Mouse (Mus musculus) MEL (cell line): ENCODE measurements around the gene Slc4a4. TPM values are rescaled to one million over a fixed set of nuclear protein-coding genes. Genes with fewer than 3 reads are reported as not detected.

Source experiments
- DNase-seq: peaks from one replicate; pipeline ENCODE4 v3.0.0; 2011; ENCODE audit warnings: low read depth, low spot score
- H3K27ac ChIP-seq: 2 replicates; pipeline ENCODE4 v1.5.1; 2012; ENCODE audit warnings: low read depth, mild to moderate bottlenecking, control low read depth, low read length, moderate library complexity; ENCODE audit not compliant: control insufficient read depth
- H3K27me3 ChIP-seq, 2 experiments: fragments of 150-350 bp in 1 of 2; sonication (generic) in 1 of 2; 2 replicates each; pipeline ENCODE4 v1.6.1; 2012; ENCODE audit warnings: low read length in 2 of 2, mild to moderate bottlenecking in 2 of 2, improper control_type of control experiment in 1 of 2, moderate library complexity in 1 of 2; ENCODE audit not compliant: insufficient read depth in 2 of 2, control insufficient read depth in 1 of 2
- H3K36me3 ChIP-seq, 2 experiments: 2 replicates each; pipeline ENCODE4 v1.6.1; 2012 to 2014; ENCODE audit warnings: low read length in 2 of 2, improper control_type of control experiment in 1 of 2, inconsistent platforms in 1 of 2, mild to moderate bottlenecking in 1 of 2; ENCODE audit not compliant: insufficient read depth in 2 of 2, control insufficient read depth in 1 of 2
- H3K4me1 ChIP-seq, 2 experiments: fragments of 150-350 bp in 1 of 2; sonication (generic) in 1 of 2; 2 replicates each; pipeline ENCODE4 v1.6.1; 2012; ENCODE audit warnings: low read length in 2 of 2, improper control_type of control experiment in 1 of 2, mild to moderate bottlenecking in 1 of 2; ENCODE audit not compliant: insufficient read depth in 2 of 2, control insufficient read depth in 1 of 2
- H3K4me3 ChIP-seq, 2 experiments: fragments of 150-350 bp in 1 of 2; sonication (generic) in 1 of 2; 2 replicates each; pipeline ENCODE4 v1.5.1; 2012; ENCODE audit warnings: low read depth in 2 of 2, low read length in 2 of 2, mild to moderate bottlenecking in 2 of 2, moderate library complexity in 2 of 2, control low read depth in 1 of 2, improper control_type of control experiment in 1 of 2; ENCODE audit not compliant: control insufficient read depth in 1 of 2, insufficient read depth in 1 of 2
- H3K79me2 ChIP-seq: 2 replicates; pipeline ENCODE4 v1.6.1; 2012; ENCODE audit warnings: mild to moderate bottlenecking, low read length, moderate library complexity; ENCODE audit not compliant: control insufficient read depth, poor library complexity, insufficient read depth
- H3K9ac ChIP-seq: 2 replicates; pipeline ENCODE4 v1.6.1; 2012; ENCODE audit warnings: low read depth, mild to moderate bottlenecking, control low read depth, low read length, moderate library complexity; ENCODE audit not compliant: control insufficient read depth, poor library complexity, severe bottlenecking
- H3K9me3 ChIP-seq: fragments of 150-350 bp; sonication (generic); replicated peaks from 2 replicates; pipeline ENCODE4 v1.6.1; 2012; ENCODE audit warnings: mild to moderate bottlenecking, low read length, improper control_type of control experiment, moderate library complexity; ENCODE audit not compliant: insufficient read depth
- BHLHE40 ChIP-seq: IDR thresholded peaks from 2 replicates; pipeline ENCODE4 v1.6.1; 2012; ENCODE audit warnings: low read depth, mild to moderate bottlenecking, inconsistent platforms, low read length, improper control_type of control experiment, borderline replicate concordance
- CHD1 ChIP-seq: IDR thresholded peaks from 2 replicates; pipeline ENCODE4 v1.6.1; 2012; ENCODE audit warnings: low read depth, mild to moderate bottlenecking, inconsistent platforms, low read length, improper control_type of control experiment
- ETS1 ChIP-seq: IDR thresholded peaks from 2 replicates; pipeline ENCODE4 v1.6.1; 2012; ENCODE audit warnings: low read depth, mild to moderate bottlenecking, inconsistent platforms, low read length, improper control_type of control experiment, moderate library complexity
- GABPA ChIP-seq: IDR thresholded peaks from 2 replicates; pipeline ENCODE4 v1.6.1; 2012; ENCODE audit warnings: low read depth, mild to moderate bottlenecking, inconsistent platforms, low read length, improper control_type of control experiment, moderate library complexity
- HCFC1 ChIP-seq: IDR thresholded peaks from 2 replicates; pipeline ENCODE4 v1.6.1; 2012; ENCODE audit warnings: low read depth, mild to moderate bottlenecking, inconsistent platforms, low read length, improper control_type of control experiment, moderate library complexity
- JUND ChIP-seq: IDR thresholded peaks from 2 replicates; pipeline ENCODE4 v1.6.1; 2011; ENCODE audit warnings: low read depth, mild to moderate bottlenecking, improper control_type of control experiment, low read length
- KAT2A ChIP-seq: conservative IDR thresholded peaks from 2 replicates; pipeline ENCODE4 v1.6.1; 2012; ENCODE audit warnings: low read depth, low read length, improper control_type of control experiment, inconsistent platforms
- MAFK ChIP-seq: IDR thresholded peaks from 2 replicates; pipeline ENCODE4 v1.6.1; 2011; ENCODE audit warnings: low read depth, mild to moderate bottlenecking, low read length, improper control_type of control experiment, borderline replicate concordance
- MAX ChIP-seq: IDR thresholded peaks from 2 replicates; pipeline ENCODE4 v1.6.1; 2011; ENCODE audit warnings: low read length, improper control_type of control experiment
- MAZ ChIP-seq: IDR thresholded peaks from 2 replicates; pipeline ENCODE4 v1.6.1; 2012; ENCODE audit warnings: low read depth, mild to moderate bottlenecking, inconsistent platforms, low read length, improper control_type of control experiment
- MXI1 ChIP-seq: IDR thresholded peaks from 2 replicates; pipeline ENCODE4 v1.6.1; 2011; ENCODE audit warnings: mild to moderate bottlenecking, low read depth, low read length, improper control_type of control experiment
- MYB ChIP-seq: IDR thresholded peaks from 2 replicates; pipeline ENCODE4 v1.6.1; 2011; ENCODE audit warnings: mild to moderate bottlenecking, low read depth, low read length, improper control_type of control experiment
- MYC ChIP-seq: IDR thresholded peaks from 2 replicates; pipeline ENCODE4 v1.6.1; 2011; ENCODE audit warnings: low read depth, mild to moderate bottlenecking, low read length, improper control_type of control experiment, moderate library complexity
- NRF1 ChIP-seq: IDR thresholded peaks from 2 replicates; pipeline ENCODE4 v1.6.1; 2014; ENCODE audit warnings: low read depth, mild to moderate bottlenecking, inconsistent platforms, low read length, improper control_type of control experiment, moderate library complexity; ENCODE audit not compliant: poor library complexity, insufficient read depth, severe bottlenecking
- POLR2A ChIP-seq, 2 experiments: IDR thresholded peaks; 2 replicates each; pipeline ENCODE4 v1.6.1; 2011 to 2012; ENCODE audit warnings: low read length in 2 of 2, mild to moderate bottlenecking in 2 of 2, control low read depth in 1 of 2, improper control_type of control experiment in 1 of 2, low read depth in 1 of 2, moderate library complexity in 1 of 2; ENCODE audit not compliant: control insufficient read depth in 1 of 2, insufficient read depth in 1 of 2, poor library complexity in 1 of 2
- POLR2AphosphoS2 ChIP-seq: IDR thresholded peaks from 2 replicates; pipeline ENCODE4 v1.6.1; 2011; ENCODE audit warnings: low read length, improper control_type of control experiment
- SMC3 ChIP-seq: IDR thresholded peaks from 2 replicates; pipeline ENCODE4 v1.6.1; 2011; ENCODE audit warnings: low read depth, low read length, improper control_type of control experiment
- TAL1 ChIP-seq: IDR thresholded peaks from 2 replicates; pipeline ENCODE4 v1.6.1; 2012; ENCODE audit warnings: mild to moderate bottlenecking, inconsistent platforms, low read length, moderate library complexity, mixed read lengths
- TCF12 ChIP-seq: IDR thresholded peaks from 2 replicates; pipeline ENCODE4 v1.6.1; 2014; ENCODE audit warnings: low read depth, mild to moderate bottlenecking, inconsistent platforms, low read length, improper control_type of control experiment, moderate library complexity
- USF1 ChIP-seq: IDR thresholded peaks from 2 replicates; pipeline ENCODE4 v1.6.1; 2014; ENCODE audit warnings: low read depth, mild to moderate bottlenecking, inconsistent platforms, low read length, improper control_type of control experiment, moderate library complexity
- ZC3H11A ChIP-seq: IDR thresholded peaks from 2 replicates; pipeline ENCODE4 v1.6.1; 2012; ENCODE audit warnings: low read depth, mild to moderate bottlenecking, inconsistent platforms, low read length, improper control_type of control experiment
- ZKSCAN1 ChIP-seq: IDR thresholded peaks from 2 replicates; pipeline ENCODE4 v1.6.1; 2012; ENCODE audit warnings: low read depth, mild to moderate bottlenecking, inconsistent platforms, low read length, improper control_type of control experiment, moderate library complexity
- ZMIZ1 ChIP-seq: IDR thresholded peaks from 2 replicates; pipeline ENCODE4 v1.6.1; 2012; ENCODE audit warnings: low read depth, mild to moderate bottlenecking, inconsistent platforms, low read length, improper control_type of control experiment, moderate library complexity
- polyA plus RNA-seq, 2 experiments: library from polyadenylated mRNA; stranded (reverse) in 1 of 2; unstranded in 1 of 2; fragments of >175 nt in 1 of 2; fragments of >200 nt in 1 of 2; gene quantifications; 2 replicates each; pipeline versions ENCODE4 v1.2.1 to v1.2.4; 2012; ENCODE audit warnings: low replicate concordance in 2 of 2, low read depth in 1 of 2; ENCODE audit not compliant: insufficient read length in 2 of 2, insufficient read depth in 1 of 2, missing spikeins in 1 of 2
- total RNA-seq: library from RNA; depleted of rRNA; stranded (reverse); fragments of 300-350 nt; gene quantifications from 2 replicates; pipeline ENCODE4 v1.2.3, GENCODE M21; 2012

The Slc4a4 gene
- total and polyA plus RNA-seq, 3 experiments: not detected

- Histone ChIP-seq H3K9me3 (no peaks in the 10 kb centered on the region), H3K27me3 (no peaks in the 10 kb centered on the region), H3K27ac (no peak overlapping the region), H3K9ac (no peak overlapping the region), H3K79me2 (no peaks in the 10 kb centered on the region), H3K4me1 (no peaks in the 10 kb centered on the region), H3K36me3 (no peaks in the 10 kb centered on the region), H3K4me3 (no peak overlapping the region)
- TF ChIP-seq ZMIZ1 (no peak), MYC (no peak), MAX (no peak), ZKSCAN1 (no peak), ETS1 (no peak), BHLHE40 (no peak), JUND (no peak), HCFC1 (no peak), CHD1 (no peak), KAT2A (no peak), MAZ (no peak), MYB (no peak), ZC3H11A (no peak), TCF12 (no peak), POLR2AphosphoS2 (no peak), SMC3 (no peak)
- no peak for DNase-seq
These were observed 128.2 kb downstream of the Slc4a4 start for GRCm38 (mm10) chr5:89014782-89015181.

GRCm38 (mm10) chr5:89015878-89016277, 129.3 kb downstream of the Slc4a4 start:
- H3K36me3 ChIP-seq: no peaks in the 10 kb centered on the region
- no peaks in the 10 kb centered on the region for H3K9me3 ChIP-seq
- H3K27me3 ChIP-seq: no peaks in the 10 kb centered on the region
- H3K4me3 ChIP-seq: no peak overlapping the region
- no peaks in the 10 kb centered on the region for H3K4me1 ChIP-seq
- H3K9ac ChIP-seq: no peak overlapping the region
- no peak overlapping the region for H3K27ac ChIP-seq
- H3K79me2 ChIP-seq: no peaks in the 10 kb centered on the region
- no peak for TF ChIP-seq GABPA
- no peak for TF ChIP-seq MAFK
- no peak for TF ChIP-seq POLR2A (IDR thresholded peaks at IDR 0.05; ENCODE audit: control insufficient read depth in 1 of 2, insufficient read depth in 1 of 2, low read depth in 1 of 2, low read length in 2 of 2, poor library complexity in 1 of 2)
- TF ChIP-seq USF1: no peak
- TF ChIP-seq NRF1: no peak
- no peak for TF ChIP-seq ZMIZ1
- TF ChIP-seq ZC3H11A: no peak
- no peak for TF ChIP-seq TAL1
- TF ChIP-seq MXI1: no peak
- DNase-seq: no peak
